Mouse (Mus musculus) heart, embryonic 14.5 days (tissue): ENCODE data around the gene Nox4. TPM values are rescaled to one million over a fixed set of nuclear protein-coding genes. Genes with fewer than 3 reads are reported as not detected.
"Not testable (repeated sequence)": the region's sequence is repeated elsewhere in the genome, so short reads cannot be mapped to it uniquely, and the experiment has no call there.

Source experiments
- ATAC-seq: fragments of 200-750 bp; cut with Nextera tagmentation; 2 replicates; pipeline ENCODE4 v1.8.0; 2017; ENCODE audit warnings: low read depth, moderate TSS enrichment; ENCODE audit not compliant: insufficient number of reproducible peaks, insufficient read depth, low FRiP score
- H3K27ac ChIP-seq, 2 experiments: fragments of 200-500 bp in 1 of 2; fragments of 300-500 bp in 1 of 2; sonication (generic) in 1 of 2; replicated peaks in 1 of 2; 2 replicates each; pipeline ENCODE4 v1.5.1; 2012 to 2014; ENCODE audit warnings: low read depth in 2 of 2, low read length in 2 of 2, control low read depth in 1 of 2, mild to moderate bottlenecking in 1 of 2, mixed read lengths in 1 of 2; ENCODE audit not compliant: control insufficient read depth in 1 of 2, insufficient read depth in 1 of 2
- H3K27me3 ChIP-seq: fragments of 300-500 bp; sonication (generic); 2 replicates; pipeline ENCODE4 v1.6.1; 2014; ENCODE audit warnings: mild to moderate bottlenecking, low read length, control low read depth; ENCODE audit not compliant: control insufficient read depth, insufficient read depth
- H3K36me3 ChIP-seq: fragments of 300-500 bp; sonication (generic); 2 replicates; pipeline ENCODE4 v1.6.1; 2014; ENCODE audit warnings: mild to moderate bottlenecking, control low read depth, low read length, mixed read lengths; ENCODE audit not compliant: control insufficient read depth, insufficient read depth
- H3K4me1 ChIP-seq, 2 experiments: fragments of 200-500 bp in 1 of 2; fragments of 300-500 bp in 1 of 2; sonication (generic) in 1 of 2; 2 replicates each; pipeline ENCODE4 v1.6.1; 2012 to 2014; ENCODE audit warnings: low read length in 2 of 2, control low read depth in 1 of 2, mixed read lengths in 1 of 2; ENCODE audit not compliant: control insufficient read depth in 2 of 2, insufficient read depth in 2 of 2
- H3K4me2 ChIP-seq: fragments of 300-500 bp; sonication (generic); 2 replicates; pipeline ENCODE4 v1.6.1; 2014; ENCODE audit warnings: mild to moderate bottlenecking, low read length
- H3K4me3 ChIP-seq, 2 experiments: fragments of 200-500 bp in 1 of 2; fragments of 300-500 bp in 1 of 2; sonication (generic) in 1 of 2; 2 replicates each; pipeline ENCODE4 v1.5.1; 2012 to 2014; ENCODE audit warnings: low read length in 2 of 2, mild to moderate bottlenecking in 2 of 2, control low read depth in 1 of 2, low read depth in 1 of 2, moderate library complexity in 1 of 2; ENCODE audit not compliant: control insufficient read depth in 1 of 2, insufficient read depth in 1 of 2
- H3K9ac ChIP-seq: fragments of 300-500 bp; sonication (generic); 2 replicates; pipeline ENCODE4 v1.6.1; 2014; ENCODE audit warnings: mild to moderate bottlenecking, low read length
- H3K9me3 ChIP-seq: fragments of 300-500 bp; sonication (generic); 2 replicates; pipeline ENCODE4 v1.6.1; 2016; ENCODE audit warnings: low read length, control low read depth; ENCODE audit not compliant: control insufficient read depth
- whole genome bisulfite sequencing: fragments of 180-500 bp; shearing (Covaris S2); extraction: QIAGEN DNeasy Blood & Tissue Kit; methylation state at CpG from one replicate; pipeline ENCODE4 v1.1.7; 2014; 5-methylcytosine and 5-hydroxymethylcytosine counted together
- polyA plus RNA-seq: library from polyadenylated mRNA; unstranded; fragments of >200 nt; fragmentation: Nextera tagmentation; extraction: Ambion mirVana; gene quantifications from 2 replicates; pipeline ENCODE4 v1.2.1, GENCODE M21; 2014

Gene Nox4
- polyA plus RNA-seq, 1 experiment from 2014 or later = 4.3 TPM

GRCm38 (mm10) chr7:87374322-87374721 is 128.4 kb downstream of the Nox4 start:
- H3K27me3 ChIP-seq = no peaks in the 10 kb centered on the region
- no peaks in the 10 kb centered on the region for H3K36me3 ChIP-seq
- no peaks in the 10 kb centered on the region for H3K9me3 ChIP-seq
- H3K4me2 ChIP-seq = no peak overlapping the region
- H3K9ac ChIP-seq = no peak overlapping the region
- no peak overlapping the region for H3K4me3 ChIP-seq
- no peaks in the 10 kb centered on the region for H3K4me1 ChIP-seq
- no peak overlapping the region for H3K27ac ChIP-seq
- no peak for ATAC-seq

DNA sequence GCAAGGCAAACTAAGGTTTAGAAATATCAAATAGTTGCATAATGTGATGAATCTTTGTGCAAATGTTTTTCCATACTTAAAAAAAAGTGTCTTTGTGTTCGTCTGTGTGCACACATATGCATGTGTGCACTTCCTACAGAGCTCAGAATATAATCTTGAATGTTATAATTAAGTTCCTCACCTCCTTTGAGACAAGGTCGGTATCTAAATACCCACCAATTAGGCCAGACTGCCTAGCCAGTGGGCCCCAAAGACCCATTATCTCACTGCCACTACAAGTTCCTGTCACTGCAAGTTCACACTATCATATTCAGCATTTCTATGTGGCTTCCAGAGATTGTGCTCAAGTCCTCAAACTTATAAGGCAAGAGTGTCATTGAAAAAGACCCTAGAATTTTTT is 129.0 kb downstream of the Nox4 start:
- no peak overlapping the region for H3K4me3 ChIP-seq
- no peak for ATAC-seq
- WGBS = 65% methylated on average over 2 of the region's 2 CpGs

DNA sequence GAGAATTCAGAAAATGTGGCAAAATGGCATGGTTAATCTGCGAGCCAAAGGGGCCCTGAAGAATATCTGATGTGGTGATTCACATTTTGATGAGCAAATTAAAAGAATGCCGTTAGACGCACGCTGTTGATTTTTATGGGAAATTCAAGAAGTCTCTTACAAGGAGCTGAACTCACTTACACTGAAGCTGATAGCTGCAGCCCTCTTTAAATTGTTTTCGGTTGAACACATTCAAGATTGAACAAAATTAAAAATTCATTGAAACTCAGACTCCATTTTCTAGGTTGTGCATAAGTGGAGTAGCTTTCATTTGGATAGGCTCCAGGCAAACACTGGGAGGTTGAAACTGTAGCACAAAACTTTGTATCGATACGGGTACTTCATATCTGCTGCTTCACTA is 151.1 kb downstream of the Nox4 start:
- Histone ChIP-seq H3K9ac (no peak overlapping the region), H3K36me3 (no peaks in the 10 kb centered on the region), H3K4me2 (no peak overlapping the region), H3K9me3 (no peaks in the 10 kb centered on the region), H3K4me3 (no peak overlapping the region), H3K4me1 (no peaks in the 10 kb centered on the region), H3K27me3 (no peaks in the 10 kb centered on the region), H3K27ac (no peak overlapping the region)
- 82% methylated on average over 7 of the region's 7 CpGs for WGBS
- ATAC-seq = no peak

More for the DNA sequence above, 129.0 kb downstream of the Nox4 start:
- H3K9ac ChIP-seq = no peak overlapping the region
- H3K4me1 ChIP-seq = no peaks in the 10 kb centered on the region
- H3K27me3 ChIP-seq = no peaks in the 10 kb centered on the region
- no peaks in the 10 kb centered on the region for H3K9me3 ChIP-seq
- no peaks in the 10 kb centered on the region for H3K36me3 ChIP-seq
- H3K27ac ChIP-seq = no peak overlapping the region
- no peak overlapping the region for H3K4me2 ChIP-seq

DNA sequence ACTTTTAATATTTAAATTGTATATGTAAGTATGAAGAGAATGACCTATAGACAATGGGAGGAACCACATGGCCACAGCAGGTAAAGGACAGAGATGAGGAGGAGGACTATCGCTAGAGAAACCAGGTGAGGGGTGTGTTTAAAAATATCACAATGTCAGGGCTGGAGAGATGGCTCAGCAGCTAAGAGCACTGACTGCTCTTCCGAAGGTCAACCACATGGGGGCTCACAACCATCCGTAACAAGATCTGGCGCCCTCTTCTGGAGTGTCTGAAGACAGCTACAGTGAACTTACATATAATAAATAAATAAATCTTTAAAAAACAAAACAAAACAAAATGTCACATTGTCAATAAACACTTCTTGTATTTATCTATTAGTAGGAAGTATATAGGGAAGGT is 165.5 kb downstream of the Nox4 start:
- H3K4me3 ChIP-seq = not testable (repeated sequence)
- 3% methylated on average over 4 of the region's 4 CpGs for WGBS

DNA sequence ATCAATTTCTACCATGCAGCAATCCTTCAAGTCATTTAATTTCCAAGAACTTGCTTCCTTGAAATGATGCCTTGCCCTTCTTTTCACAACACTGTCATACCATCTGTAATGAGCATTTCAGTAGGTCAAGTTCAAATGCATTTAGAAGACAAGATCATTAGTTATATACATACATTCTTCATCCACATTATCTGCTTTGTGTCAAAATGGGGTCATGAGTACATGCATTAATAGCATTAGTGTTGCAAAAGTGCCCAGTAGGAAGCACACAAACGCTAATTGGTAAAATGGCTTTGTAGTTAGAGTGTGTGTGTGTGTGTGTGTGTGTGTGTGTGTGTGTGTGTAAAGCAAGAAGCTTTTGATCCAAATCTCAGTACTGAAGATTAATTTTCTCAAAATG is 167.4 kb downstream of the Nox4 start:
- Histone ChIP-seq H3K36me3 (no peaks in the 10 kb centered on the region), H3K4me1 (no peaks in the 10 kb centered on the region), H3K4me3 (no peak overlapping the region), H3K9me3 (no peaks in the 10 kb centered on the region), H3K27ac (no peak overlapping the region), H3K4me2 (no peak overlapping the region), H3K27me3 (no peaks in the 10 kb centered on the region), H3K9ac (no peak overlapping the region)
- no peak for ATAC-seq
- 79% methylated on average over 1 of the region's 1 CpGs for WGBS

More for the DNA sequence above, 165.5 kb downstream of the Nox4 start:
- H3K4me2 ChIP-seq, H3K27ac ChIP-seq, H3K36me3 ChIP-seq, H3K4me1 ChIP-seq, H3K27me3 ChIP-seq, H3K9ac ChIP-seq, ATAC-seq, H3K9me3 ChIP-seq: not testable (repeated sequence)

Other genes with a start within 250 kb of the Nox4 start
- gene Vmn2r79, start 250.0 kb upstream of the Nox4 start, polyA plus RNA-seq = not detected in 2 replicates
- 0.31 and 0.44 TPM in 2 replicates for gene Tyr, start 247.4 kb downstream of the Nox4 start, polyA plus RNA-seq